Mouse (Mus musculus): ENCODE measurements around the gene Fam71e2.
A peak's percentile ranks its signal among the peaks of the same experiment; 100 is the strongest.

The Fam71e2 gene

DNA sequence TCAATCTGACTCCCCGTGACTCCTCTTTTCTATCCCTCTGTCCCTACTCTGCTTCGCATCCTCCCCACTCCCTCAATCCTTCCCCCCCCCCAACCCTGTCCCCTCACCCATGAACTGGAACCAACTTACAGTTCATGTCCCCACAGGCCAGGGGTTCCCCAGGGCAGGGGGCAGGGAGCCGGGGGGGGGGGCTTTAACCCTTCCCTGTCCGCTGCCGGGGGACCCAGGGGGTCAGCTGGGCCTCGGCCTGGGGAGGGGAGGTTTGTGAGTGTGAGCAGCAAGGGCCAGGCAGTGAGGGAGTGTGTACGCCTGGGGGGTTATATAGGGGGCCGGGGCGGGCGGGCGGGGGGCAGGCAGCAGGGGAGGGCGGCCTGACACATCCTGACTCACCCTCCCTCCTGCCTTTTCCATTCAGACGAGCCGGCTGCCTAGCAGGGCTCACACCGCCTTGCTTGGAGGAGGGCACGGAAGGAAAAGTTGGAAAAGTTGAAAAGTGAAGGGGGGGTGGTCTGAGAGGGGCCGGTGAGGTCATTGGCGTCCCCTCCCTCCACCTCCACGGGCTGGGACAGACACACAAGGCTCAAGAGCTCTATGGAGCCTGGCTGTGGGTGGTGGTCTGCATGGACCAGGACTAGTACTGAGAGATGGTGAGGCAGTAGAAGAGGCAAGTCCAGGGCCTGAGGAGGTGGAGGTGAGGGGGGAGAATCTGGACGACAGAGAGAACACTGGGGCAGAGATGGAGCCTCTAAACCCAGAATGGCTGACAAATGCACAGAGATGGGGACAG lies 6.9 kb upstream of the Fam71e2 start:
- DNase-seq (ENCODE audit: low read depth, low spot score): no peak

DNA sequence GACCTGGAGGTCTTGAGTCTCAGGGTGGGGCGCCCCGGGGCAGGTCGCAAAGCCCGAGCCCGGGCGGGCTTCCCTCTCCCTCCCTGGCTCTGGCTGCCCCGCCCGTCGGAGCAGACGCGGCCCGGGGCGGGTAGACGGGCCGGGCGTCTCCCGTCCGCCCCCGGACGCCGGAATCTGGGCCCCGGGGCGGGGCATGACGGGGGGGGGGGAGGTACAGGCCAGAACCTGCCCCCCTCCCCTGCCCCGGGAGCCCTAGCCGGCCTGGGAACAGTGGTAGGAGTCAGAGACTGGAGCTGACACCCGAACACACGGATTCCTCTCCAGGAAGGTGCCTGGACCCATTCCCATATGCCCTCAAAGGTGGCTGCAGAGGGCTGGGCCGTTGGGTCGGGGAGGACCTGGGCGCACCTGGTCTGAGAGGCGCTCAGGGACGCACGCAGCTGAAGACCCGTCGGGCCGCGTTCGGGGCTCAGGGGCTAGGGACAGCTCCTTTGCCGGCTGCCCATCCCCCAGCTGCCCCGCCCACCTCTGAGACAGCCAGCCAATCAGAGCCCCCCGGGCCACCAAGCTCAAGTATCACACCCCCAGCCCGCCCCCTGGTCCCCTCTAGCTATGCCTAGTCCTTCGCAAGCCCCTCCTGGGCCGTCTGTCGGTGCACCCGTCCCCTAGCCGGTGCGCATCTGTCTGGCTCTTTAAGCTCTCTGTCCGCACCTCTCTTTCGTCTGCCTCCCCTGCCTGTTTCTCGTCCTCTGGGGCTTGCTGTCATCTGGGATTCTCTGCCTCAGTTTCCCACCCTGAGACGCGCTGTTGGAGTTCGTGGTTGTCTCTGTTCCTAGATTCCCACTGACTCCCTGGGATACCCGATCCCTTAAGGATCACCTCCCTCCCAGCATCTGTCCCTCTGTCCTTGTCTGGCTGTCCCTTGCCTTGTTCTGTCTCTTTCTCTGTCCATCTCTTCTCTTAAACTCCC lies 6.0 kb upstream of the Fam71e2 start:
- peak; percentile 59 for DNase-seq (ENCODE audit: low read depth, low spot score)

DNA sequence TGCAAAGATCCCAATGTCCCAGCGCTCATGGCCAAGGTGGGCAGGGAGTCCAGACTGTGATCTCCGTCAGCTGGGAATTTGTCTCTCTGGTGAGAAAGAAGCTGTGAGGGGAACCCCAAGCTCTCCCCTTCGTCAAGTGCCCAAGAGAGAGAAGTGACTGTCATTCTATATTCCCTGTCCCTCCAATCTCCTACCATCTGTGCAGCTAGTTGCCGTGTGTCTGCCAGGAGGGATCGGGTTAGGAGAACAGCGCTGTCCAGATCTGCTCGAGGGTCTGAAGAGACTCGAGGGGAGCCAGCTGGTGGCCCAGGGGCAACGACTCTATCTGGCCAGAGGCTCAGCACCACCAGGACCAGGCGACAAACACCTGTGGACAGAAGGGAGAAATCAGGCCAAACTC lies 5.0 kb upstream of the Fam71e2 start:
- no peak for DNase-seq (ENCODE audit: low read depth, low spot score)

DNA sequence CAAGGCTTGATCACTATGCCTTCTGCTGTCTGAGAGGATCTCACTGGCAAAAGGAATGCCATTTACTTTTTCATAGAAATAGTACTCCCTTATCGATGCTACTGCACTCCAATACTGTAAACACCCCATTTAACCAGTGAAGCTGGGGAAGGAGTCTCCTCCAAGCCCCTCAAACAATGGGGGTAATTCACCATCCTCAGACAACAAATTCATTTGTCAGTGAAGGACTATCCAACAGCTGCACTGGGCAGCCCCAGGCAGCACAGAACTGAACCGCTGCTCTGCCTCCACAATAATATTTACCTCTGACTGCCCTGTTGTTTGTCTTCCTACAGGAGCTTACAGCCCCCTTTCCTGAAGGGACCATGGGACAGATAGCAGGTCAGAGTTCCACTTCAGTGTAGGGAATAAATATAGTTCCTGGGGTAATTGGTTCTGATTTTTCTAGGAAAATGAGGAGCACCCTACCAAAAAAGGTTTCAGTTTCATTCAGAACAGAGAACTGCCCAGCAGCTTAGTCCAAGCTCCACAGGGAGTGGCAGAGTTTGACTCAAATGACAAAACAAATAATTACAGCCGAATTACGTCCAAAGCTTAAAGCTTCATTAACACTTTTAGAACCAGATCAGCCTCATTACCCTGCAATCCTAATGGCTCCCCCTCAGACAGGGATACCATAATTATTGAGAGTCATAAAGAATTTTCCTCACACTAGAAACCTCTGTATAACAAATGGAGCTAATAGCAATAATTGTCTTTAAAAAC lies 6.0 kb downstream of the Fam71e2 start:
- no peak for DNase-seq (ENCODE audit: low read depth, low spot score)

DNA sequence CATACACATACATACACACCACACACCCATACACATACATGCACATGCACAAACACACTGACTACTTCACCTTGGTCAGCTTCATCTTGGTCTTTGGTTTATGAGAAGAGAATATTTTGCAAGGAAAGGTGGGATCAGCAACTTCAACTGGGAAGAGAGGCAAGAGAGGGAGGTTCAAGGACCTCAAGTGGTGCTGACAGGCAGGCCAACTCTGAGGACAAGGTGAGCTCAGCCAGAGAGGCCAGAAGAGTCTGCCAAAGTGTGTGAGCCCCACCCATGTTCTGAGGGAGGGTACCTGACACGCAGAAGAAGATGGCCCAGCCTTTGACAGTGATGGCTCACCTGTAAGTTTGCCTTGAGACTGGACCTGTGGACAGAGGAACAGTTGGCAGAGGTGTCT lies 11.4 kb downstream of the Fam71e2 start:
- no peak for DNase-seq (ENCODE audit: low read depth, low spot score)

GRCm38 (mm10) chr7:4752821-4753570 lies 18.1 kb downstream of the Fam71e2 start, which contains the start of gene Cox6b2:
Gene Cox6b2, minus strand, starts transcription at chr7:4753094.
- DNase-seq (ENCODE audit: low read depth, low spot score): peak; percentile 82

DNA sequence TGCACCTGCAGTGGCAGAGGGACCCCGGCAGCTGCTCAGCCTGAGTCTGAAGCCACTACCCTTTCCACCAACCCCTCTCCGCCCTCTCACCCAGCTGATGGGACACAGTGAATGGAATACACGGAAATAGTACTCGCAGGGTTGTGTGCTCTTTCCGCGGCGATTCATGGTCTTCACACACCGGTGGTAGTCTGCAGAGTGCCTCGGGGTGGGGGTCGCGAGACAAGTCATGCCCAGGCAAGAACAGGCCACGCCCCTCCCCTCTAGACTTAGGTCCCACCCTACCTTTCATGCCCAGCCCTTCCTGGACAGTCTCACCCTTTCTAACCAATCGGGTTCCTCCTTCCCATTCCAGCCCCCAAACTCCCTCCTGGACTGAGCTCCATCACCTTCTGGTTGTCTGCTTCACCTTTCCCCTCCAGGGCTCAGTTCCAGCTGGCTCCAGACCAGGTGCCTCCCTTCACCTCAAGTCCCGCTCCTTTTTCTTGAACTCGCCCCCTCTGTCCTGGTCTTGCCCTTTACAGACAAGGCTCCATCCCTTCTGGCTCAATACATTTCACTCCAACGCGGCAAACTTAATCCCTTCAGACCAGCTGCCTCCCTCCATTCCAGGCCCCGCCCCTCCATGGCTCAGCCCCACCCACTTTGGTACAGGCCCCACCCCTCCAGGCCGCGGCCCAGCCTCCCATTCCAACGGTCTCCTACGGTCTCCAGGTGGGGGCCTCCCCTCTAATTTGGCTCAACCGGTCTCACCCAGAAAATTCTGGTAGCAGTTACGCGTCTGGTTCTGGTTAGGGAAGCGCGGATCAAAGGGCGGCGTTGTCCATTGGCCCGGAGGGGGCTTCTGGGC lies 18.9 kb downstream of the Fam71e2 start:
- DNase-seq (ENCODE audit: low read depth, low spot score): no peak

- no peak for DNase-seq (ENCODE audit: low read depth, low spot score)
Observed at GRCm38 (mm10) chr7:4749169-4749568, 21.9 kb downstream of the Fam71e2 start.

DNA sequence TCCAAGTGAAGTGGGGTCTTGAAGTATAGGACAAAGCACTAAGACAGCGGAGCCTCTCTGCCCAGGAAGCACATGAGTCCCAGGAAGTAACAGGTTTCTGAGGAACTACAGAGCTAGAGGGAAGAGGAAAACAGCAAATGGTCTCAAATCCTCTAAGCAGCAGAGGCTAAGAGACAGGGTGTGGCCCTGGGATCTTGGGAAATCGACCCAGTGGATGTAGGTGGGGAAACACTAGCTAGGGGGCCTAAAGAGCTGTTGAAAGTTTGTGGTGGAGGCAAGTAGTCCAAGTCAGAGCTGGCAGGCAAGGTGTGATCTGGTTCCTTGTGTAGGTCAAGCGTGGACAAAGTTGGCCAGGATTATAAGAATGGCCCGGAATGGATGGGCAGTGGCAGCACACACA lies 22.8 kb downstream of the Fam71e2 start:
- no peak for DNase-seq (ENCODE audit: low read depth, low spot score)

DNA sequence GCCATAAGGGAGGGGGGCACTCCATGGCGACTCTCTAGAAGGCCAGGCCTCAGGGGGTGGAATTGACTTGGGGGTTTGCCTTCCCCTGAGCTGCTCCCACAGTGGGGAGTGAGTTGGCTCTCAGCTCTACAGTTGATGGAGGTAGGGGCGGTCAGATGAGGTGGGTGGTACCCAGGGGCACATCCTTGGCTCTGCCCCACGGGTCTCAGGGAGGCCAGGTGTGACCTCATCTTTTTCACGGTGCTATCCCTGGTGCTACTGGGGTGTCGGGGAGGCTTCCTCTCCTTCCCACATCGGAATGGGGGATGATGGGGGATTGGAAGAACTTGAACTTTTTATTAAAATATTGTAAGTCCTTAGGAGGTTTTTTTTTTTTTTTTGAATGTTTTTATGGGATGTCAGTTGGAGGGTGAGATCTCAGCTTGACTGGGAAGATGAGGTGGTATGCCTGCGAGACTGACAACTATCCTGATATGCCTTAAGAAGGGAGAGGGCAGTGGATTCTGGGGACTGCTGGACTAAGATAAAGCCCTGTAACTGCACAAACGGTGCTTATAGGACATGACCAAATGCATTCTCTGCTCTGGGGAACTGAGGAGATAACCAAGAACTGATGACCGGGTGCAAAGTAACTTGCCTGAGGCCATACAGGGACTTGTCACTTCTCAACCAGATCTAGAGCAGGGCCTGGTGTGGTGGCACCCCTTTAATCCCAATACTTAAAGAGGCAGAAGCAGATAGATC lies 23.8 kb downstream of the Fam71e2 start:
- no peak for DNase-seq (ENCODE audit: low read depth, low spot score)

- DNase-seq (ENCODE audit: low read depth, low spot score): no peak
Observed at GRCm38 (mm10) chr7:4746326-4746980, 24.6 kb downstream of the Fam71e2 start.

DNA sequence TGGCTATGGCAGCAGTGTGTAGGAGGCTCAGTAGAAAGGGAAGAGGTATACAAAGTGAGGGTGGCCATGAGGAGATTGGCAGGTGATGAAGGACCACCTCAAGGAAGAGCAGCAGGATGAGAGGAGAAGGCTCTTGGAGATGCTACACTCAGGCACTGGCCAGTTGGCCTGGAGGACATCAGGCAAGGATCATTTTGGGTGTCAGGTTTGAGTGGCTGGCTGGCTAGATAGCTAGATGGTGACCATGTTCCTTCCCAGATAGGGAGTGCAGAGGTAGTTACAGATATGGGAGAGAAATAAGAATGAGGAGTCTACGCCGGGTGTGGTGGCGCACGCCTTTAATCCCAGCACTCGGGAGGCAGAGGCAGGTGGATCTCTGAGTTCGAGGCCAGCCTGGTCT lies 26.2 kb downstream of the Fam71e2 start:
- DNase-seq (ENCODE audit: low read depth, low spot score): no peak

- DNase-seq (ENCODE audit: low read depth, low spot score): no peak
Observed at GRCm38 (mm10) chr7:4743354-4743753, 27.7 kb downstream of the Fam71e2 start.

DNA sequence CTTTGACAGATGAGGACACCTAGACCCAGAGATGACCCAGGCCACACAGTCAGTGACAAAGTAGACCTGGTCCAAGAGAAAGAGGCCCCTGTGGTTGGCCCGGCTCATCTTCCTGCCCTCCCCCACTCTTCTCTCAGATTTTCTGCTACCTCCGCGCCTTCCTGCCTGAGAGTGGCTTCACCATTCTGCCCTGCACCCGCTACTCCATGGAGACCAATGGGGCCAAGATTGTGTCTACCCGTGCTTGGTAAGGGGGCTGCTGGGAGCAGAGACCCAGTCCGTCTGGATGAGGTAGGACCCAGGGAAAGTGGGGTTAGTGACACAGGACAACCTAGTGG lies 28.7 kb downstream of the Fam71e2 start:
- no peak for DNase-seq (ENCODE audit: low read depth, low spot score)

GRCm38 (mm10) chr7:4741672-4742481 lies 29.2 kb downstream of the Fam71e2 start:
- DNase-seq (ENCODE audit: low read depth, low spot score): no peak

DNA sequence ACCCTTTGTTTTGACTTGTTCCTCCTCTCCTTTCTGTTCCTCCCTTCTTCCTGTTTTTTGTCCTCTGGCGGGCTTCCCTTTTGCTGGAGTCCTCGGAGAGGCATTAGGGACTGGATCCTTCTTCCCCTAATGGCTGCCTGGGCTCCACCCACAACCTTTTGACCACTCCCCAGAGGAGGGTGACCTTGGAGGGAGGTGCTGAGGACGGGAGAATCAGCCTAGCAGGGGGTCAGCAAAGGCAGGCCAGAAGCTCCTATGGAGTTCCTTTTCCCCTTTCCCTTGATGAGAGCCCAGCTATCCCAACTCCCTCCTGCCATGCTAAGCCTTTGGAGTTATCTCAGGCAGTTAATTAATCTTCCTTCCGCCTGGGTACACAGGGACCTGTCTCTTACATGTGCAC lies 30.0 kb downstream of the Fam71e2 start:
- no peak for DNase-seq (ENCODE audit: low read depth, low spot score)

DNA sequence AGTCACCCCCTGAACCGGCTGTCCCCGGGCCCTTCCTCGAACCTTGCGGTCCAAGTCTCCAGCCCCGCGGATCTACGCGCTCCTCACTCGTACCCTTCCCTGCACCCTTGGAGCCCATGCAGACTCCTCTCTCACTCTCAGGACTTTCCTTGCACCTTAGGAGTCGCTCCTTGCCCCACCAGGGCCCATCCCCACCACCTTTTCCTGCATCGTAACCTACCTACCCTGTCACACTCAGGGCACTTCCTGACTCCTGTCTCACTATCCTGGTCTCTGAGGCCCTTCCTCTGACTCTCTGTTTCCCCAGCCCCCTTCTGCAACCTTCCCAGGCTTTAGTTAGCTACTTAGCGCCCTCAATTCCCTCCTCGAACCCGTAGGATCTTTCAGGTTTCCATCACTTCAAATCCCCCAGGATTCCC lies 30.8 kb downstream of the Fam71e2 start:
- DNase-seq (ENCODE audit: low read depth, low spot score): no peak

All from embryo, embryonic 11.5 days (tissue).